Mouse (Mus musculus) adrenal gland (tissue): ENCODE data around the gene Pax4.

Source experiments
- intact Hi-C: fragments of 180-260 bp; cut with DNase I; formaldehyde crosslinking; loops from one replicate; pipeline ENCODE4 v1.15.1; 2025

Pax4 gene

DNA sequence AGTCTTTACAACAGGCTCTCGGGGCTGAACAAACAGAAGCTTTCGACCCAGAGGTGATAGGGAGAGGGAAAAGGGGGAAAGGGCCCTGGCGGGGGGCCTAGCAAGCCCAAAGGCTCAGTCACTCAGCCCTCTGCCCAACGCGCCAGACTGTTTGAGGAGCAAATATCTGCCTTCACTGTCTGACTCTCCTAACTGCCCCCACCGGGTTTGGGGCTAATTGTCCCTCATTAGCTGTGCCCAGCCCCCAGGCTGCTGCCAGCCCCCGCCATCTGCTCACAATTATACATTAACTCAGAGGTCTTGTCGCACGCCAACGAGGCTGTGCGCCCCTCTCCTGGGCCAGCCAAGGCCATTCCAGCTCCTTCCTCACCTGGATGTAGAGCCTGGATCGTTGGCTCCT lies 1.8 kb upstream of the Pax4 start:
- intact Hi-C loops: no loop called here

DNA sequence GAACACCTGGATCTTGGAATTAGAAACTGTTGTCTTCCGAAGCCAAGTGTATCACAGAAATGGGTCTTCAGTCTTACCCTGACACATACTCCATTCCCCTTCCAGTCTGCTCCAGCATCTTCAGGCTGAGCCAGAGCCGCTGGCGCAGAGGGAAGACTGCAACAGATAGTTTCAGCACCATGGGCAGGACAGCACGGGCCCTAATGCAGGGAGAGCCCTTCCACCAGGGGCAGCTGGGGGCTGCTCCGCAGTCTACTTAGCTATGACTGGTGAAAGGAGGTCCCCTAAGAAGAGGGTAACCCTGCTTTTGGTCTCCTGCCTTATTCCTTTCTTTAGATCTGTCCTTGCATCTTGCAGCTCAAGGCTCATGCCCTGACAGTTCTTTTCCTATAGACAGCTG lies 1.3 kb upstream of the Pax4 start:
- intact Hi-C loops: no loop called here

DNA sequence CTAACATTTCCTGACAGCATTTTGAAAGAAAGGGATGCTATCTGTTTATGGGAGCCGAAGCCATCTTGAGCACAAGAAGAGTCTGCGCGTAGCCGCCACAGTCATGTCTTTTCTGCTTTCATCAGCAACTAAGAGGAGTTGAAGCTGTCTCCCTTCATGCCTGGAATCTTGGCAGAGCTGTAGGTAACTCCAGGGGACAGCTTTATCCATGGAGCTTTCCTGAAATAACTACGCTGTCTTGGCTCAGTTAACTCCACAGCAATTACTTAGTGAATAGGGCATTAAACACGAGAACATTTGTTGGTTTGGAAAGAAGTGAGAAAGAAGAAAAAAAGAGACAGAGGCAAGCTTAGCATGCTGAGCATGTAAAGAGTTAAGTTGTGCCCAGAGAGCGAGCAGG lies 1.2 kb downstream of the Pax4 start:
- intact Hi-C loops: no loop called here

DNA sequence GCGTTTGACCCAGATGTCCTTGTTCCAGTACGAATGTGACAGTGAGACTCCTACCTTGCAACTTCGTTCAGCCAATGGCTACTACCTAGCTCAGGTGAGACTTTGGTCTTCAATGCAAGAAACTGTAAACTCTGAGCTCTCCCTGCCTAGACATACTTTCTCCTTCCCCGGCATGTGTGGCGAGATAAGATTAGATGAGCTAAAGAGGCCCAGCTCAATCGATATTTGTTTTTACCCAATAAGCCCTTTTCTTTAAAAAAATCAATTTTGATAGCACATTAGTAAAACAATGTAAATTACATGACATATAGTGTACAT lies 17.7 kb downstream of the Pax4 start:
- intact Hi-C loops: no loop called here

DNA sequence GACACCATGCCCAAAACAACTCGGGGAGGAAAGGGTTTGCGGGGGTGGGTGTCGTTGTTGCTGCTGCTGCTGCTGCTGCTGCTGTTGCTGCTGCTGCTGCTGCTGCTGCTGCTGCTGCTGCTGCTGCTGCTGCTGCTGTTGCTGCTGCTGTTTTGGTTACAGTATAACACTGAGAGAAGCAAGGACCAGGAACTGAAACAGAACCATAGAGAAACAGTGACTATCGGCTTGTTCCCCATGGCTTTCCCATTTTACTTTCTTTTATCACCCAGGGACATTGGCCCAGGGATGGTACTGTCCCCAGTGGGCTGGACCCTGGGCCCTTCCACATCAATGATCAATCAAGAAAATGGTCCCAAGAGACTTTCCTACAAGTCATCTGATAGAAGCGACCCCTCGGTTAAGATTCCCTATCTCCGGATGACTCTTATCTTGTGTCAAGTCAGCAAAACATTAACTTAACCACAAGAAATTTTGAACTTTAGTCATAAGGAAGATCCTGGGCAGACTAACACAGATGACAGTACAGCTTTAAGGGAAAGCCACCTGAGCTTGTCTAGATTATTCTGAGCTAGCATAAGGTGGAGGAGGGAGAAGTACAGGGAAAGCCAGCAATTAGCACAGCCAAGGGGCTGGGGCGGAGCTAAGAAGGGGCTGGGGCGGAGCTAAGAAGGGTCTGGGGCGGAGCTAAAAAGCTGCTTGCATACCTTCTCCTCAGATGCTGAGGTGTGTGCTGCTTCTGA lies 18.2 kb downstream of the Pax4 start:
- intact Hi-C loops: no loop called here

DNA sequence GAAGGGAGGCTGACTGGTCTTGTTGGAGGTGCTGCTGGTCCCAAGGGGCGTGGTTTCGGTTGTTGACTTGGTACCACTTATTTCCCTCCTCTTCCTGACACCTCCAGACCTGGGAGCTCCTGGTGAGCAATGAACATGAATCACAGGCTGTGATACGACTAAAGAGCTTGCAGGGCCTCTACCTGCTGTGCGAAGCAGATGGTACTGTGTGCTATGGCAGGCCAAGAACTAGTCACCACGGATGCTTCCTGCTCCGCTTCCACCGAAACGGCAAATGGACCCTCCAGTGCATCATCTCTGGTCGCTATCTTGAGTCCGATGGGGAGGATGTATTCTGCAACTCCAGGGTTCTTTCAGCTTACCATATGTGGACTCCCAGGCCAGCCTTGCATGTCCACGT lies 19.3 kb downstream of the Pax4 start:
- intact Hi-C loops: loop anchor here (5.0 kb wide), 1 partner anchor 42 kb away; no protein-coding TSS in a partner anchor

DNA sequence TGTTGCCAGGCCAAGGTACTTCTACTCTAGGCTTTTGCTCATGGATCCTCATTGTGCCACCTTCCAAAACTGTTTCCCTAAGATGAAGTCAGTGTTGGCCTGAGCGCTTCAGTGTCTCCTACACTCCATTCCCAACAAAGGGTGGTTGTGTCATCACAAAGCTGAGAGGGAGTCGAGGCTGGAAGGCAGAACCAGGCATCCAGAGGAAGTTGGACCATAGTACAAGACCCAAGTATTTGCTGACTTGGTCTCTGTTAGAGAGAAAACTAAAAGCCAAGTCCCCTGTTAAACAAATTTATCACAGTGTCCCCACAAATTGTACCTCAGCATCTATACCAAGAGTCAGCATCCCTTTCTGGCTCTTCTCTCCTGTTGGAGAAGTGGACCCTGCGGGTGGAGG lies 20.9 kb downstream of the Pax4 start, which contains the start of gene Gcc1:
Gene Gcc1, minus strand, starts transcription at position 101 of the 400 bp plus-strand sequence.
- intact Hi-C loops: loop anchor here (5.0 kb wide), 1 partner anchor 44 kb away; no protein-coding TSS in a partner anchor

DNA sequence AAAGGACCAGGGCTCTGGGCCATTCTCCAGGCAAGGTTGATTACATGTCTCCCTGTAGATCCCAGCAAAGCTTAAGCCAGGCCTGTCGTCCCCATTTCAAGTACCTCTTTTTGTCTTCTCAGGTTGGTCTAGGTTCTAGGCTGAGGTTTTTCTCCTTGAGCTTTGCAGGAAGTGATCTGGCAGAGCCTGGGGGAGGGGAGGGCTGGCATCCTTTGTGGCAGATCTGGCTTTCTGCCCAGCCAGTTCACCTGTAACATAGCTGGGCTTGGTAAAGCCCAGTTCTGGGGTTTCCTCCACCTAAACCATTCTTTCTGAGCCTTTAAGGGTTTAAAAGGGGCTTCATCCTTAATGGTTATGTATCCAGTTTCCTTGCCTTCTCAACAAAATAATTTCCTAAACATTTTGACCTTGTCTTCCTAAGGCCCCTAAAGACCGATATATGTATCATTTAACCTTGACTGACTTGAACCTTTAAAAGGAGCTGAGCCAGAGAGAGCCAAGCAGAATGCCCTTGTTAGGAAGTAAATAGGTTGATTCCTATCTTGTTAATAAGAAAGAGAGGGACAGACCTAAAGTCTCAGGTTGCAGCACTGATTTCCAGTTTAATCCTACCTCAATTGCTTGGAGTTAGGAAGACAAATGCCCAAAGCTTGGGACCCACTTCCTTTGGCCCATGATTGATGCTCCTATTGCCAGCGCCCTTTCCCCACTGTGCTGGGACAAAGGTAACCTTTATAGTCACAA lies 21.9 kb downstream of the Pax4 start, which contains the start of gene Fscn3:
Gene Fscn3, plus strand, starts transcription at position 694 of the 744 bp plus-strand sequence.
- intact Hi-C loops: loop anchor here (5.0 kb wide), 1 partner anchor 45 kb away; no protein-coding TSS in a partner anchor

DNA sequence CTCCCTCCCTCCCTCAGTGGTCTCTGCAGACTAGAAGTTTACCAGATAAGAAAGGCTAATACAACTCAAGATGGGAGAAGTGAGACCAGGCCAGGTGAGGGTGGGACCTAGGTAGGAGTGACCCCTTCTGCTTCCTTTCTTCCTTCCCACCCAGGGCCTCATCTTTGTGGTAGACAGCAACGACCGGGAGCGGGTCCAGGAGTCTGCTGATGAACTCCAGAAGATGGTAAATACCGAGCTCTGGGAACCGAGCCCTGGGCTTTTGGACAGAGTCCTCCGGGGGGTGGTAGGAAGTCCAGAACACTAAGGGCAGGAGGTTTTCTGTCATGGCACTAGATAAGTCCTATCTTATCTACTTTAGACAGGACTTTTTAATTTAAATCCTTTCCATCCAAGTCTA lies 24.1 kb downstream of the Pax4 start:
- intact Hi-C loops: loop anchor here (5.0 kb wide), 1 partner anchor 47 kb away; no protein-coding TSS in a partner anchor

DNA sequence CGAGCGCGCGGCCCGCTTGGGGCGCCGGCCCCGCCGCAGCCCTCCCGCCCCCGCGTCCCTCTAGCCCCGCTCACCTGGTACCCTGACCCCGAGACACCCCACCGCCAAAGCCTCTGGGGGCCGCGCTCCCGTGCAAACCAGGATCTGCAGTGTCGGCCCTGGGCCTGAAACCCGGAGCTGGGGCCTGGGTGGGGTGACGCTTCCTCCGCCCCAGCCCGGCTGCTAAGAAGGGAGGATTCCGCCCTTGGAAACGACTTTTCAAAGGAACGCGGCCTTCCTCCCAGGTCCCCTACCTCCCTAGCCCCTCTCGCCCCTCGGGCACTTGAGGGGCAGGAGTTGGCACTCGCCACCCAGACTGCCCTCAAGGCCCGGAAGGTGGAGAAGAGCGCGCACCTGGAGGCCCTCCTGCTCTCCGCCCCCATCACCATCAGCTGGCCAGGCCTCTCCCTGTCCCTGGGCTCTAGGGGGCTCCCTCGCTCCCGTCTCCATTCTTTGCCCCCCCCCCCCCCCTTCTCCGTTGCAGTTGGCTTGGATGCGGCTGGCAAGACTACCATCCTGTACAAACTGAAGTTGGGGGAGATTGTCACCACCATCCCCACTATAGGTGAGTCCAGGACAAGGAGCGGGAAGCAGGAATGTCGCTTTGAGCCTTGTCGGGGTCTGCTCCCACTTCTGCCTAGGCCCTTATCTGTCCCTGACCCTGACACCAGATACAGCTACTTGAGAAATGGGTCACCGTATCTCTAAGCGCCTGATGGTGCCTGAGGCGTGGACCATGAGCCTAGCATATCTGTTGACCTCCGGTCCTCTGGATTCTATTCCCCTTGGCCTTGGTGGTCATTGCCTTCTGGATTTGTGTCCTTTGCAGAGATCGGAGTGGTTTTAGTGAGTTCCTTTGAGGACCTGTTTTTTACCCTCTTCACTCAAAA lies 25.1 kb downstream of the Pax4 start:
- intact Hi-C loops: loop anchor here (5.0 kb wide), 1 partner anchor 162 kb away; no protein-coding TSS in a partner anchor

DNA sequence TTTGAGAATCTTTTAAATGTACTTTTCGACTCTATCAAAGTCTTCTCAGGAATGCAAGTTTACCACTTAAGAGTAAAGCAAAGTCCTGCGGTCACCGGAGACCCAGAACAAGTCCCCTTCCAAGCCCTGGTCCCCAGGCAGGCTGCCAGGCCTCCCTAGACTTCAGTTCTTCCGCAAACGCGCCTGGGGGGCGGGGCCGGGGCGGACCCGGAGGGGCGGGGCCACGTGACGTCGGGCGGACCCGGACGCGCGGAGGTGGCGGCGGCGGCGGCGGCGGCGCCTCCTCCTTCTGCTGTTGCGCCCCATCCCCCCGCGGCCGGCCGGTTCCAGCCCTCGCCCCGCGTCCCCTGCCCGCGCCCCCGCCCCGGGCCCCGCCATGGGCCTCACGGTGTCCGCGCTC lies 25.8 kb downstream of the Pax4 start, which contains the start of gene Arf5:
Gene Arf5, plus strand, starts transcription at position 248 of the 400 bp plus-strand sequence.
- intact Hi-C loops: loop anchor here (5.0 kb wide), 1 partner anchor 161 kb away; no protein-coding TSS in a partner anchor

DNA sequence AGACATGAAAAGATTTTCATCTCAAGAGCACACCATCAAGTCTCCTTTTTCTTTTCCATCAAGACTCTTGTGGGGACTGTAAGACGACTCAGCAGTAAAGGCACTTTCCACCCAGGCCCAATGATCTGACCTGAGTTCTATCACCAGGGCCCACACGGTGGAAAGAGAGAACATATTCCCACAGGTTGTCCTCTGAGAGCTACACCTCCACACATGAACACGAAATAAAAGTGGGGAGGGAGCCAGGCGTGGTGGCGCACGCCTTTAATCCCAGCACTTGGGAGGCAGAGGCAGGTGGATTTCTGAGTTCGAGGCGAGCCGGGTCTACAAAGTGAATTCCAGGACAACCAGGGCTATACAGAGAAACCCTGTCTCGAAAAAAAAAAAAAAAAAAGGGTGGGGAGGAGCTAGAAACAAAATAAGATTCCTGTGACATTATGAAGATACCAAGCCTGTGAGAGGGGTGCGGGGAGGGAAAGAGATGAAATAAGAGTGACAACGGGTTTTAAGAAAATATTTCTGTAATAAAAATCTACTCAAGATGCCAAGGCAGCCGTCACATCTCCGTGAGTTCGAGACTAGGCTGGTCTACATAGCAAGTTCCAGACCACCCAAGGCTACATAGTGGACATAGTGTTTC lies 26.4 kb downstream of the Pax4 start:
- intact Hi-C loops: loop anchor here (5.0 kb wide), 1 partner anchor 160 kb away; no protein-coding TSS in a partner anchor

DNA sequence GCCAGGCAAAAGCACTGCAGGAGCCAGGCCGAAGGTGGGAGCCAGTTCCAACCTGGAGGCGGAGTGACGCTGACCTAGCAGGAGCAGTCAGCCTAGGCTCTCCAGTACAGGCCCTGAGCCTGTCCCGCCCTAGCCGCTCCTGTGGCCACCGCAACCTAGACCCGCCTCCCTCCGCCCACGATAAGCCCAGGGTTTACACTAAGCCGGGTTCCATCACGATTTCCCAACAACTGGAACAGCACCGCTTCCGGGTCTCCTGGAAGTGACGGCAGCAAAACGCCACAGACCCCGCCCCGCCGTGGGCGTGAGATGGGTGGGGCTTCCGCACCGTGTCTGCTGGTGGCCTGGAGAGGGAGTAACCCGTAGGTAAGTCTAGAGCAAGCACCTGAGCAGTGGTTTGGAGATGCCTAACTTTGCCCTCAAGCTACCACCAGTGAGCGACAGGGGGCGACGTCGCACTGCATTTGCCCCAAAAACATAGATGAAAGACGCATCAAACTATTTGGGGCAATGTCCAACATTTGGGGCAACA lies 27.6 kb downstream of the Pax4 start:
- intact Hi-C loops: loop anchor here (5.0 kb wide), 1 partner anchor 159 kb away; no protein-coding TSS in a partner anchor

DNA sequence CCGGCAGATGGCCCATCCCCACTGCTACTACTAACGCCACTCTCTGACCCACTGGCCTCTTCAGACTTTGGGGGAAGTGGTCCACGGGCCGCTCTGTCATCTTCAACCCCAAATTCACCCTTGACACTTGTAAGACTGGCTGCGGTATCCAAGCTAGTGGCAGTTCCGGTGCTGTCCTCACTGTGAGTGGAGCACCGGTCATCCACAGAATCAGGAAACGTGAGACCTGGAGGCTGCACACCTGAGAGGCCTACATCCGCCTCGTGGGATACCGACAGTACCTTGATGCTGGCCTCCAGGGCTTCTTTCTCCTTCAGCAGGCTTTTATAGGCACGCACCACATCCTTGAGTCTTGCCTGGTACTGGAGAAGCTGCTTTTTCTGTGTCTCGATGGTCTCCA lies 28.3 kb downstream of the Pax4 start:
- intact Hi-C loops: loop anchor here (5.0 kb wide), 1 partner anchor 159 kb away; no protein-coding TSS in a partner anchor

DNA sequence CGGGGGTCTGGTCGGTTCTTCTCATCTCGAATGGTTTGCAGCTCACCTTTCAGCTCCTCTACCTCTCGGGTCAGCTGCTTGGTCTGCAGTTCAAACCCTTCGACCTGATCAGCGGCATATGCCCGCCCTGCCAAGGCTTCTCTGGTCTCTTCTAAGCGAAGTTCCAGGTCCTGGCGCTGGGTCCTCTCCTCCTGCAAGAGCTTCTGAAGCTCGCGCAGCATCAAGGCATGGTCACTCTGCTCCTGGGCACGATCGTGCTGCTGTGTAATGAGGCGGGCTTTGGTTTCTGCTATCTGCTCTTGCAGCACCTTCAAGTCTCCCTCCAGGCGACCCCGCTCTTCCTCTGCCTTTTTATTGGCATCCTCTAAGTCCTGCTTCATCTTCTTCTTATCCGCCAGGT lies 28.8 kb downstream of the Pax4 start:
- intact Hi-C loops: loop anchor here (5.0 kb wide), 1 partner anchor 158 kb away; no protein-coding TSS in a partner anchor

DNA sequence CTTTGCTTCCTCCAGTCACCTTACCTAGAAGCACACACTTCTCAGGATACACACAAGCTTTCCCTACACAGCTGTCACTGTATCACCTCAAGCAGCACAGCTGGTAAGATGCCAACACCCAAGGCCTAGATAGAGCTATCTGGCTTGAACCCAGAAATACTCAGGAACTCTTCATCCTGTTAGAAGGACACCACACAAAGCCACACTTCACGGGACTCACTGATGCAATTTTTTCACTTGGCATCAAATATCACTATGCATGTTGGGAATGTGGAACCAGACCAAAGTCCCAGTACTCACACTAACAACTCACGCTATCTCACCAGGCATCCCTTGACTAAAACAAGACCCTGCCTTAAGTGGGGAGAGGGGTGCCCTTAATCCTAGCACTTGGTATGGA lies 29.5 kb downstream of the Pax4 start:
- intact Hi-C loops: loop anchor here (5.0 kb wide), 1 partner anchor 157 kb away; no protein-coding TSS in a partner anchor

DNA sequence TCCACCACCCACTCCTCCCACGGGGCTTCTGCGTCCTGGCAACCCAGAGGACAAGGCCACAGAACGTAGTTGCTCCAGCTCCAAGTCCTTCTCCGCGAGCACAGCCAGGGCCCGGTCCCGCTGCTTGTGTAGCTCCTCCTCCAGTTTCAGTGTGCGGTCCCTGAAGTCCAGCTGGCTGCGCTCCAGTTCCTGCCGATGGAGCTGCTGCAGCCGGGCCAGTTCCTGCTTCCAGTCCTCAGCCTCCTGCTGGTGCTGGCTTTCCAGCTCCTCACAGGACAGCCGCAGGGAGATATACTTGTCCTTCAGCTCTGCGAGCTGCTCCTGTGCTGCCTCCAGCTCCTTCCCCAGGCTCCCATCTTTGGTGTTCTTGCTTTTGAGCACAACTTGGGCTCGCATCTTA lies 30.7 kb downstream of the Pax4 start:
- intact Hi-C loops: no loop called here

DNA sequence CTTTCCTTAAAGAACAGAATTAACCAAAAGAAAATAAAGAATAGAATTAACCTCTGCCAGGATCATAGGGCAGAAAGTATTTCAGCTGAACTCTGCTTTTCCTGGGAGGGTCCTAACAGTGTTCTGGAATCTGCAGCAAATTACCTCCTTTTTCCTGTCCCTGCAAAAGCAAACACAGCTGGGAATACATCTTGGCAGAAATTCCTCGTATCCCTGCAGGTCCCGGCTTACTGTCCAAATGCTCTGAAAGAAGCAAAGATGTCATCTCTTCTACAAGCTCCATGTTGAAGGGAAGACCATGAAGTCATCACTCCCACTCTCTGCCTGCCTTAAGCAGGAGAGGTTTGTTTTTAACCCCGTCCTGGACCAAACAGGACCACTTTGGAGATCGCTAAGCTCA lies 32.2 kb downstream of the Pax4 start:
- intact Hi-C loops: no loop called here

DNA sequence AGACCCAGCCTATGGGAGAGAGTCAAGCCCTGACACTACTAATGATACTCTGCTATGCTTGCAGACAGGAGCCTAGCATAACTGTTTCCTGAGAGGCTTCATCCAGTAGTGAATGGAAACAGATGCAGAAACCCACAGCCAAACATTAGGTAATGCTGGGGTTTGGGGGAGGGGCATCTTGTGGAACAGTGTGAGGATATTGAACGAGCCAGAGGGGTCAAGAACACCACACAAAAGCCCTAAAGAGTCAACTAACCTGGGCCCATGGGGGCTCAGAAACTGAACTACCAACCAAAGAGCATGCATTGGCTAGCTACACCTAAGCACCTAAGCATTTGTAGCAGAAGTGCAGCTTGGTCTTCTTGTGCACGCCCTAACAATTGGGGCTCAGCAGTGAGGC lies 37.9 kb downstream of the Pax4 start:
- intact Hi-C loops: no loop called here

DNA sequence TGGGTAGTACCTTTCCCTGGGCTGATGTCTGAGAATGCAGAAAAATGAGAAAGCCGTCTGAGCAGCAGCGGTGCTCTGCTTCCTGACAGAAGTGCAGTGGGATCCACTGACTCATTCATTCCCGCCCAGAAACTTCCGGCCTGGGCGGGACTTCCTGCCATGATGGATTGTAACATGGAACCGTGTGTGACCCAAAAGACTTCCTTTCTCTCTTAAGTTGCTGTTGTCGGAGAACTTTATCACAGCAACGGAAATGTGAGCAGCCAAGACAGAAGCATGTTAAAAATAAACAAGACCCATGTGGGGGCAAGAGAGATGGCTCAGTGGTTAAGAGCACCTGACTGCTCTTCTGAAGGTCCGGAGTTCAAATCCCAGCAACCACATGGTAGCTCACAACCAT lies 39.1 kb downstream of the Pax4 start:
- intact Hi-C loops: no loop called here
